Mouse (Mus musculus): Measurements from ENCODE around the gene Pms1.

DNA sequence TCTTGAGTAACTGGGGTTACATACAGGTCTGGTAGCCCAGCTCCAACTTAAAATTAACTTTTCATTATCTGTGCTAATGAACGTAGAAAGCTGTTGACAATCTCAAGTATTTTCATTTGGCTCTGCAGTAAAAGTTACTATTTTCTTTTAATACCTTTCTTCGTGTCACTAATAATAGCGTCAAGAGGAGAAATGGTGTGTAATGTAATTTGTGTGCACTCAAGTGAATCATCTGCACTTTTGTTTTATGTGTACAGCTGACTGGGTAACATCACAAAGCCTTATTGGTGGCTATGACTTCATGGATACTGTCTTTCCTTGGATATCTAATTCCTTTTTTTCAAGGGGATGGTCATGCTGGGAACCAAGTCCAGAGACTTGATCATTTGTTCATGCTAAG, 110.5 kb downstream of the Pms1 start:
- TF ChIP-seq MAFK (IDR thresholded peaks at IDR 0.05; ENCODE audit: insufficient read depth, low read depth, low read length) = no peak
- no peak for TF ChIP-seq ZNF384 (IDR thresholded peaks at IDR 0.05; ENCODE audit: low read depth, low read length)
- TF ChIP-seq ZC3H11A (IDR thresholded peaks at IDR 0.05; ENCODE audit: borderline replicate concordance, low read depth, low read length) = no peak
- no peak for TF ChIP-seq CHD2 (IDR thresholded peaks at IDR 0.05; ENCODE audit: low read depth, low read length)

Measured in ES-E14 (cell line).